Mouse (Mus musculus) adrenal gland, postnatal 10 days (tissue): ENCODE results near the gene Wnt10a. TPM values are rescaled to one million over a fixed set of nuclear protein-coding genes. Genes with fewer than 3 reads are reported as not detected.
A peak's percentile ranks its signal among the peaks of the same experiment; 100 is the strongest.
"Not testable (repeated sequence)": the region's sequence is repeated elsewhere in the genome, so short reads cannot be mapped to it uniquely, and the experiment has no call there.

Experiments used
- DNase-seq: peaks from one replicate; pipeline ENCODE4 v3.0.0; 2021; ENCODE audit warnings: mixed read lengths
- total RNA-seq, 2 experiments: library from RNA; stranded (reverse); gene quantifications; 2 replicates each; pipeline ENCODE4 v1.2.3; 2021

Wnt10a gene
- total RNA-seq, 2 experiments from 2014 or later = 0.27 to 0.57 TPM

- DNase-seq = peak; percentile 88
Observed at GRCm38 (mm10) chr1:74787846-74788245, 3.5 kb upstream of the Wnt10a start.

GRCm38 (mm10) chr1:74788603-74789176 lies 2.6 kb upstream of the Wnt10a start:
- DNase-seq = no peak

DNA sequence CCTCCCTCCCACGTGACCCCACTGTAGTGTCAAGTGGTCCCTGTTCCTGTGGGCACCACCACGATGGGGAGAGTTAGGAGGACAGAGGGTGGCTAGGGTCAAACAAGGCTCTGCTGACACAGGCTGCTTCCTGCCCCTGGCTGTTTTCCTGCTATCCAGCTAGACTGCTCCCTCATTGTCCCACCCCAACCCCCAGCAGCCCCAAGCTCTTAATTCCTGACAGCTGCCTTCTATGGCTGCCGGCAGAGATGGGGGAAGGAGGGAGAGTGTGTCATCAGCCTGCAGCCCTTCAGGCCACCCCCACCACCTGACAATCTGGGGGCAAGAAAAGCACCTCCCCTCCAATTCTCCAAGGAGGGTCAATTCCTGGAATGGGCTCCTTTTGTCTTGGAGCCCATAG lies 1.2 kb upstream of the Wnt10a start:
- DNase-seq = no peak

- DNase-seq = no peak
Observed at GRCm38 (mm10) chr1:74792831-74793660, 1.7 kb downstream of the Wnt10a start.

GRCm38 (mm10) chr1:74794487-74795144 lies 3.3 kb downstream of the Wnt10a start:
- peak; percentile 35 for DNase-seq

GRCm38 (mm10) chr1:74795145-74795529 lies 3.8 kb downstream of the Wnt10a start:
- DNase-seq = no peak

- DNase-seq = no peak
Observed at GRCm38 (mm10) chr1:74797459-74797858, 6.1 kb downstream of the Wnt10a start.

GRCm38 (mm10) chr1:74800424-74800888 lies 9.1 kb downstream of the Wnt10a start:
- no peak for DNase-seq

DNA sequence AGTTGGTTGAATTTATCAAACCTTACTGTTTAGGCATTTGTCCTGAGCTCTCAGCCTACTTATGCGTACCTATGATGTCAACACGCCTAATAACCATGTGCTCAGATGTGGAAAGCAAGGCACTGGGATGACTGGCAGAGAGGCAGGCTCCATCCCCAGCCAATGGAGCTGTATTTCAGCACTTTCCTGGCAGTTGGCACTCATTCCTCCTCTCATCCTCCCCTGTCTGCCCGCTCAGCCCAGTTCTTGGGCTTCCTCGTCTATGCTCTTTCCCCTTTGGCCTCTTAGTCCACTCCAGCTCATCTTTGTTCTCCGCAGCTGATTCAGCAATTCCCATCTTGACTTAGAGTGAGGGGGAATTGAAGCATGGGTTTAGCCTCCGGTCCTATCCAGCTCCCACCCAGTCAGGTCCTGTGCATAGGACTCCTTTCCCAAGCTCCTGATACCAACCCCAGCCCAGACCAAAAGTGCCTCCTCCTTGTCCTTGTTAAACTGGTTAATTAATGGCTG lies 10.4 kb downstream of the Wnt10a start:
- DNase-seq = no peak

DNA sequence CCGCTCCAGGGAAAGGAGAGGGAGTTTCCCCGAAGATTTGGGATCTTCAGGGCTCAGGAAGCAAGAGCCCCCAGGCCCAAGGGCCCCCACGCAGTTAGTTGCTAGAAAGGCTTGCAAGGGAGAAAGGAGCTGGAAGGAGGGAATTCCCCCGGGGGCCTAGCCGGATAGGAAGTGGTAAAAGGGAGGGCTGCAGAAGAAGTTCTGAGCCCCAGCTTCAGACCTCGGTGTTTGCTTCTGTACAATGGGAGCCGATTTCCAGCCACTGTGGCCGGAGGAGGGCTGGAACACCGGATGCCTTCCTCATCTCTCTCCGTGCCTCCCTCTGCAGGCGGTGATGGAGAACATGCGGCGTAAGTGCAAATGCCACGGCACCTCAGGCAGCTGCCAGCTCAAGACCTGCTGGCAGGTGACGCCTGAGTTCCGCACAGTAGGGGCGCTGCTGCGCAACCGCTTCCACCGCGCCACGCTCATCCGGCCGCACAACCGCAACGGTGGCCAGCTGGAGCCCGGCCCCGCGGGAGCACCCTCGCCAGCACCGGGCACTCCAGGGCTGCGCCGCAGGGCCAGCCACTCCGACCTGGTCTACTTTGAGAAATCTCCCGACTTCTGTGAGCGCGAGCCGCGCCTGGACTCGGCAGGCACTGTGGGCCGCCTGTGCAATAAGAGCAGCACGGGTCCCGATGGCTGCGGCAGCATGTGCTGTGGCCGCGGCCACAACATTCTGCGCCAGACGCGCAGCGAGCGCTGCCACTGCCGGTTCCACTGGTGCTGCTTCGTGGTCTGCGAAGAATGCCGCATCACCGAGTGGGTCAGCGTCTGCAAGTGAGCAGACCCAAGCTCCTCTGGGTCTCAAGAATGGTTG lies 11.7 kb downstream of the Wnt10a start:
- peak; percentile 80 for DNase-seq

DNA sequence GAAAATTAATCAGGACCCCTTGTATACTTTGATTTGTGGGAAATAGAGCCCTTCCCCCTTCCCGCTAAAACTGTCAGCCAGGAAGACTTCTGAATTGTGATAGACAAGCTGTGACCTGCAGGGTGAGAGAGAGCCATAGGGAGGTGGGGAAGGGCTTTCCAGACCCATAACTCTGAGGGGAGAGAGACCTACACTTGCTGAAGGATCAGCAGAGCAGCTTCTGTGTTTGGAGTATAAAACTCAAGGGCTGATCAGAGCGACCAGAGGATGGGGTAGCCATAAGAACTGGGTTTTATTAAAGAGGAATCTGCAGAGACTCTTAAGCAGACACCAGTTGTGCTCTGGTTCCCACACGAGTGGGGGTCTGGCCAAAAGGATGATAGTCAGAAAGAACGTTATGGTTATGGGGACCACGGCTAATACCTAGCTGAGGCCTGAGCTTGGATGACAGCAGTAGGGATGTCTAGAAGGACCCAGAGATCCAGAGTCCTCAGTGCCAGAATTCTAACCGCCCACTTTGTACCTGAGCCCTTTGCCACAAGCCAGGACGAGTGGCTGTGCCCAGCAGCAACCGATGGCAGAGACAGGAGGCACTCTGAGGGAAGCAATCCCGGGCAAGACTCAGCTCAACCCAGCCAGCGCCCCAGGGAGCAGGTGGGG lies 13.0 kb downstream of the Wnt10a start:
- no peak for DNase-seq

GRCm38 (mm10) chr1:74805340-74805835 lies 14.1 kb downstream of the Wnt10a start:
- DNase-seq = no peak

GRCm38 (mm10) chr1:74805843-74806242 lies 14.5 kb downstream of the Wnt10a start:
- DNase-seq = no peak

- peak; percentile 62 for DNase-seq
Observed at GRCm38 (mm10) chr1:74806360-74807311, 15.3 kb downstream of the Wnt10a start.

DNA sequence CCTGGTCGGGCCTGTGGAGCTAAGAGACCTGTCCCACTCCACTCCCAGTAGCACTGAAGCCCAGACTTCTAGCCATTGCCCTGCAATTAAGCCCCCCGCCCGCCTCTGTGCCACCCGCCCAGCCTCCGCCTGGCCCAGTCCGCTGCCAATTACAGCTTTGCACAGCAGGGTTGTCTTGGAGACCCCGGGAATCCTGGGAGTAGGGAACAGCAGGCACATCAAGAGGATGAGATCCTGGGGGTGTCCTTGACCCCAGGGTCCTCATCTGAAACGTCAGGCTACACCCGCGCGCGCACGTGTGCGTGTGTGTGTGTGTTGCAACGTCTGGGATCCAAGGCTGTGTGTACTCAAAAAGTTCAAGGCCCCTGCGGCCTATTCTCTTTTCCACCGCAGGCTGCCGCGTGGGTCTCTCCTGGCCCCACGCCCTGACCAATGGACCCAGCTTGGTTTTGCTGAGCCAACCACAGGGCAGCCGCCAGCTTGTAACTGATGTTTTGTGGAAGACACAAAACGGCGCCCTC lies 16.3 kb downstream of the Wnt10a start:
- peak; percentile 66 for DNase-seq

DNA sequence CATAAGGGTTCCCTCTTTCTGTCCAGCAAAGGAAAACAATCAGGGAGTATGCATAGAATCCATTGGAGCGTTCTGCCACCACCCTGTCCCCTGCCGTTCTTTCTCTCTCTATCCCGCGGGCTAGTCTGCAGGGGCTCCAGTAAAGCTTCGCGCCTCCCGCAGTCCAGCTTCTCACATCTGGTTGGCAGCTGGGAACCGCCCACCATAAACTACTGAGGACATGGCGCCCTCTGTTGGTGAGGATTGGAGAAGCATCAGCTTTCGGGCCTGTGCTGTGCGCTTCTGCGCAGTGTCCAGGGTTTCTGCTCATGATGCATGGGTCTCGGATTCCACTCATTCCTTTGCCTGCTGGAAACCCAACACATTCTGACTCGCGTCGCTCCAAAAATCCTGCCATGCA lies 16.8 kb downstream of the Wnt10a start:
- DNase-seq = peak; percentile 95

DNA sequence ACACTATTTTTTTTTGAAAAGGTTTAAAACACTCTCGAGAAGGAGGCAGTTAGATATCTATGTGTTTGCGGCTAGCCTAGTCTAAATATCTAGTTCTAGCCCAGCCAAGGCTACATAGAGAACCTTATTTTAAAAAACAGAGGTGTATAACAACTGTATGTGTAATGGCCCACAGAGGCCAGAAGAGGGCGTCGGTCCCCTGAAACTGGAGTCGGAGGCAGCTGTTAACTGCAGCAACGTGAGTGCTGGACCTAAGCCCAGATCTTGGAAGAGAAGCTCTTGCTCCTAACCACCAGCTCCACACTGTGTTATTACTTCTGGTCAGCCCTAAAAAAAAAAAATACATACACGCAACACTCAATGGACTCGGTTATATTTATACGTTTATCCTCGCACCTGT lies 17.7 kb downstream of the Wnt10a start:
- DNase-seq = no peak

GRCm38 (mm10) chr1:74814931-74815647 lies 23.8 kb downstream of the Wnt10a start:
- no peak for DNase-seq

DNA sequence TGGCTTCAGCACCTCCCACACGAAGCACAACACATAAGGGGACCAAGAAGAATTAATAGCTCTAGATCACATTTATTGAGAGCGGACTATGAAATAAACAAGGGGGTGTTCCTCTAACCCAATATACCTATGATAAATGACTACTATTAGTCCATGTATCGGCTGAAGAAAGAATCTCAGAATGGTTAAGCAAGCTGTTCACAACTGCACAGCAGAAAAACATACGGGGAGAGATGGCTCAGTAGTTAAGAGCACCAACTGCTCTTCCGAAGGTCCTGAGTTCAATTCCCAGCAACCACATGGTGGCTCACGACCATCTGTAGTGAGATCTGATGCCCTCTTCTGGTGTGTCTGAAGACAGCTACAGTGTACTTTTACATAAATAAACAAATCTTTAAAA lies 24.6 kb downstream of the Wnt10a start:
- not testable (repeated sequence) for DNase-seq
